Mouse (Mus musculus): Measurements from ENCODE around the gene Kcnq4. TPM values are rescaled to one million over a fixed set of nuclear protein-coding genes. Genes with fewer than 3 reads are reported as not detected.

The Kcnq4 gene
- polyA plus RNA-seq, 1 experiment from 2014 or later: 4.5 TPM

DNA sequence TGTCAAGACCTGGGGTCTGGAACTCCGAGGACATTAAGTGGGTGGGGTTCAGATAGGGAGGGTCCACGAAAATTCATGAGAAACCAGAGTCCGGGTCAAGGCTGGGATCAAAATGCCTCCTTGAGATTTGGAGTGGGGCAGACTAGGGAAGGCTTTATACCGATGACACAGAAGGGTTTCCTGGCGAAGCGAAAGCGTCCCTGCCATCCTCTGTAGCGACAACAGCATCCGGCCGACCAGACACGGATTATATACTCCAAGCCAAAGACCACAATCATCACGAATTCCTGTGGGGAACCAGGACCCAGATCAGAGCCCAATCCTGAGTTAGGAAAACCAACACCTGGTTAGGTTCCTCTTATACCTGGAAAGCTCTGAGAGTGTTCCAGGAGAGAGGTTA is 31.6 kb downstream of the Kcnq4 start:
- H3K4me1 ChIP-seq: peaks cover 19% of the 10 kb centered on the region
- WGBS: 21% methylated on average over 12 of the region's 12 CpGs
- H3K9ac ChIP-seq: peak overlapping the region; percentile 15; the same call in 1 of the 2 replicates
- no peaks in the 10 kb centered on the region for H3K27me3 ChIP-seq (replicated peaks)
- ATAC-seq (replicated peaks): no peak; the same call in 1 of the 2 replicates
- no peaks in the 10 kb centered on the region for H3K36me3 ChIP-seq (replicated peaks)
- peak overlapping the region; percentile 37 for H3K4me3 ChIP-seq
- H3K27ac ChIP-seq: no peak overlapping the region
- H3K9me3 ChIP-seq: no peaks in the 10 kb centered on the region
- H3K4me2 ChIP-seq: peak overlapping the region; percentile 55

DNA sequence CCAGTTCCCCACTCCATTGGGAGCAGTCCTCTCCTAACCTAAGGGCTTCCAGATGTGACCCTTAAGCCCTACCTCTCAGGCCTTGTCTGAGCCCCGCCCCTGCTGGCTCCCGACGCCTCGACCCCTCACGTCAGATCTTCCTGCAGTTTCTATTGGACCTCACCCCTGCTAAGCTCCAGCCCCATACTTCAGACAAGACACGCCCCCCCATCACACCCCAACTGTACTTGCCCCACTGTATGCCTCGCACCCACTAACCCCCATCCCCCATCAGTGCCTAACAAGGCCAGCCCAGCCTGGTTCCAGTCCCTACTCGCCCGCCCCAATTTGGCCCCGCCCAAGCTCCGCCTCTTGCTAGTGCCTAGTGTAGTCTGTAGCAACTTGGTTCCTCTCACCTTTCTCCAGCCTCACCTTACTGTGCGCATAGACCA is 32.3 kb downstream of the Kcnq4 start:
- H3K9me3 ChIP-seq: no peaks in the 10 kb centered on the region
- H3K27ac ChIP-seq: no peak overlapping the region
- H3K4me2 ChIP-seq: peak overlapping the region; percentile 55
- H3K36me3 ChIP-seq (replicated peaks): no peaks in the 10 kb centered on the region
- no peaks in the 10 kb centered on the region for H3K27me3 ChIP-seq (replicated peaks)
- 3% methylated on average over 12 of the region's 12 CpGs for WGBS
- H3K9ac ChIP-seq: peak overlapping the region; percentile 15; the same call in 1 of the 2 replicates
- peaks cover 19% of the 10 kb centered on the region for H3K4me1 ChIP-seq
- peak; percentile 87 for ATAC-seq (replicated peaks)
- H3K4me3 ChIP-seq: peak overlapping the region; percentile 37

DNA sequence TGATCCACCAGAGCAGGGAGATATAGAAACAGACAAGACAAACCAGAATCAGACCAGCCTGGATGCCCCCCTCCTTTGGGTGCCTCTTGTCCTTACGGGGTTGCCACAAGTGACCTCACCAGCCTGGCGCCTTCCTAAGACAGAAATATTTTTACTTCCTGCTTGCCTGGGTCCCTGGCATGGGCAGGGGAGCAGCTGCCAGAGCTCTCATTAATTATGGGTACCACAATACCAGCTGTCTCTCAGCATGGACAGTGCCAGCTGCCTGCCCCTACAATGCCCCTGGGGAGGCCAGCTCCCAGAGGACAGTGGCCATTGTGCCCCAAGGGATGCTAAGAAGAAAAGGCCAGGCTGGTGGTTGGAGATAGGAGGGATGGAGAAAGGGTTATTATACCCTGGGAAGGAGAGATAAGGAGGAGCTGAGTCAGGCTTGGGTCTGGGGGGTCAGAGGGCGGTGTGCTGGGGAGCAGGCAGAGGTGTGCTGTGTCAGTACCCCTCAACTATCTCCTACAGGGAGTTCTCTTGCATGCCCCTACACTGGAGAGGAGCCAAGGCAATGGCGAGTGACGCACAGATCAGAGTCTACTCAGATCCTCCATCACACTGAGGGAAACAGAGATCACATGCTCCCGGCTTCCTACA is 34.4 kb downstream of the Kcnq4 start:
- H3K4me3 ChIP-seq: no peak overlapping the region
- 80% methylated on average over 6 of the region's 6 CpGs for WGBS
- no peaks in the 10 kb centered on the region for H3K27me3 ChIP-seq (replicated peaks)
- H3K27ac ChIP-seq: no peak overlapping the region
- H3K4me2 ChIP-seq: no peak overlapping the region
- no peaks in the 10 kb centered on the region for H3K36me3 ChIP-seq (replicated peaks)
- H3K4me1 ChIP-seq: peaks cover 19% of the 10 kb centered on the region
- no peaks in the 10 kb centered on the region for H3K9me3 ChIP-seq
- H3K9ac ChIP-seq: no peak overlapping the region
- ATAC-seq (replicated peaks): no peak

DNA sequence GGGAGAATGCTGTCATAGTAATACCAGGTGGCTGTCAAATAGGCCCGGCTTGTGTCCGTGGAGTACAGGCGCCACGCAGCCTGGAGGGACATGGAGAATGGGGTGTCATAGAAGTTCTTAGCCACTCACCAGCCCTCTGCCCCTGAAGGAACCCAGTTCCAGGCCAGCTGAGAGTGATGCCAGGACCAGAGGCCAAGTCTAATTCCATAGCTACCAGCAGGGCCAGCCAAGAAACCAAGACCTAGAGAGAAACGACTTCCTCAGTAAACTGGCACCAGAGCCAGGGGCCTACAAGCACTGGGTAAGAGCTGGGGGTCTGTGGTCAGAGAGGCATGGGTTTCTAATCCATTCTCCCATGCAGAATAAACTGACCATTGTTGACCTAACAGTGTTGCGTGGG is 35.4 kb downstream of the Kcnq4 start:
- WGBS: 89% methylated on average over 6 of the region's 6 CpGs
- no peak for ATAC-seq (replicated peaks)
- H3K4me3 ChIP-seq: no peak overlapping the region
- H3K9me3 ChIP-seq: no peaks in the 10 kb centered on the region
- peaks cover 19% of the 10 kb centered on the region for H3K4me1 ChIP-seq
- H3K9ac ChIP-seq: no peak overlapping the region
- no peaks in the 10 kb centered on the region for H3K27me3 ChIP-seq (replicated peaks)
- no peak overlapping the region for H3K4me2 ChIP-seq
- no peak overlapping the region for H3K27ac ChIP-seq
- no peaks in the 10 kb centered on the region for H3K36me3 ChIP-seq (replicated peaks)

DNA sequence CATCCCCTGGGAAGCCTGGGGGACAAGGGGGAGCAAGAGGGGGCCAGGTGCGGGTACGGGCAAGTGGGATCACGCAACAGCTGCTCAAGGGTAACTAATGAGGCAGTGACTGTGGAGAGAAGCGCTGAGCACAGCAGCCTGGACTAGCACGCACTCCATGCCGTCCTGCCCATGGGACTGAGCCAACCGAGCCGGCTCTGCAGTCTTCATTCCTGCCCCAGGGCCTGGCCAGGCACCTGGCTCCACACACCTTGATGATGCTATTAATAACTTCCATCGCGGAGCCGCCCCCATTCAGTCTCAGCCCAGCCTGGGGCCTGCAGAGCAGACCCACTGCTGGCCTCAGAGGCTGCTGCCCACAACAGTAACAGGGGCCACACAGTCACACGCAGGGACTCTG is 36.2 kb downstream of the Kcnq4 start:
- H3K4me2 ChIP-seq: no peak overlapping the region
- no peaks in the 10 kb centered on the region for H3K27me3 ChIP-seq (replicated peaks)
- no peak overlapping the region for H3K4me3 ChIP-seq
- no peak overlapping the region for H3K9ac ChIP-seq
- H3K27ac ChIP-seq: no peak overlapping the region
- no peak for ATAC-seq (replicated peaks)
- H3K4me1 ChIP-seq: peaks cover 19% of the 10 kb centered on the region
- H3K36me3 ChIP-seq (replicated peaks): no peaks in the 10 kb centered on the region
- 71% methylated on average over 12 of the region's 12 CpGs for WGBS
- no peaks in the 10 kb centered on the region for H3K9me3 ChIP-seq

DNA sequence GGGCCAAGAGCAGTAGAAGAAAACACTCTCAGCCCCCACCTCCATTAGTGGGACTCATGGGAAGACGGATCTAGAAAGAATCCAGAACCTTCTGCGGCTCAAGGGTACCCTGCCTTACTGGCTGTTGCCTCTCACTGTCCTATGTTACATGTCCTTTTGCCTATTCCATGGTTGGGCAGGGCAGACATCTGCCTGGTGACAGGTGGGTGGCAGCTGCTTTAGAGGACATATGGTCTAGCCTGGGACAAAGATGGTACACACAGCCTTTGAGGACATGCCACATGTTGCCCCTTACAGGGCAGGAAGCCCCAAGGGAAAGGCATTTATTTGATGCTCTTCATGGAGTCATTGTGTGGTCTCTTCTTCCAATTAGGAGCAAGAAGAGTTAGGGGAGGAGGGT is 45.9 kb downstream of the Kcnq4 start:
- Histone ChIP-seq H3K4me3 (no peak overlapping the region), H3K27me3 (replicated peaks) (peaks cover 15% of the 10 kb centered on the region), H3K9ac (no peak overlapping the region), H3K9me3 (no peaks in the 10 kb centered on the region), H3K36me3 (replicated peaks) (no peaks in the 10 kb centered on the region), H3K27ac (no peak overlapping the region), H3K4me1 (no peaks in the 10 kb centered on the region), H3K4me2 (no peak overlapping the region)
- no peak for ATAC-seq (replicated peaks)
- WGBS: 92% methylated on average over 2 of the region's 2 CpGs

DNA sequence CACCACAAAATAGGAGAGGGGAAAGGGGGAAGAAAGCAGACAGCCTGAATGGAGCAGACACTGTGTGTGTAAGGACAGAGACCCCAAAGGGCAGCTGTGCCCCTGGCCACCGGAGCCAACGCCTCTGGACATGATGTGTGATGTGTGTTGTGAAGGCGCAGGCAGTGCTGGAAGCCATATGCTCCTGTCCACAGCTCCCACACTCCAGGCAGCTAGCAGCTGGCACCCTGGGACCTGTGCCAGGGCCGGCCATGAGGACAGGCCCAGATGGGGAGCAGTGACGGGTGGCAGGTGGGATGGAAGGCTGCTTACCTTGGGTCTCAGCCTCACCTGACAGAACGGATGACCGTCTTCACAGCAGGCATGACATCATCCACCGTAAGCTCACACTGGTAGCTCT is 46.4 kb downstream of the Kcnq4 start:
- Histone ChIP-seq H3K4me2 (no peak overlapping the region), H3K4me3 (no peak overlapping the region), H3K4me1 (no peaks in the 10 kb centered on the region), H3K27me3 (replicated peaks) (peaks cover 19% of the 10 kb centered on the region), H3K36me3 (replicated peaks) (no peaks in the 10 kb centered on the region), H3K9me3 (no peaks in the 10 kb centered on the region), H3K27ac (no peak overlapping the region), H3K9ac (no peak overlapping the region)
- WGBS: 88% methylated on average over 8 of the region's 8 CpGs
- ATAC-seq (replicated peaks): no peak

DNA sequence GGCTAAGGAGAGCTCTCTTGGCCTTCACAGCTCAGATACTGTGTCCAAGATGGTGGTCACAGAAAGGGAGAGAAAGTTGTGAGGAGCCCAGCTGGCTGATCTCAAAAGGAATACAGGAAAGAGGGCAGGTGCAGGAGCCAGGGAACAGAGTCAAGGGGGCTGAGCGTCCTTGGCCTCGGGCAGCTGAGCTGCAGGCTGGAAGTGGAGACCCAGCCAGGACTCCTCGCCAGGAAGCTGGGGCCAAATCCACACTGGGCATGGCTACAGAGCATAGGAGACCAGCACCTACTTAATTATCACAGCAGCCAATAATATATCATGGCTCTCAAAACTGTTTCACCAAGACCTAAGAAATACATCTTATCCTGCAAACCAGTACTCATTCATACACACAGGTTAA is 47.2 kb downstream of the Kcnq4 start:
- 83% methylated on average over 3 of the region's 3 CpGs for WGBS
- Histone ChIP-seq H3K27me3 (replicated peaks) (peaks cover 24% of the 10 kb centered on the region), H3K9me3 (no peaks in the 10 kb centered on the region), H3K4me1 (no peaks in the 10 kb centered on the region), H3K4me3 (no peak overlapping the region), H3K4me2 (no peak overlapping the region), H3K9ac (no peak overlapping the region), H3K27ac (no peak overlapping the region), H3K36me3 (replicated peaks) (no peaks in the 10 kb centered on the region)
- no peak for ATAC-seq (replicated peaks)

DNA sequence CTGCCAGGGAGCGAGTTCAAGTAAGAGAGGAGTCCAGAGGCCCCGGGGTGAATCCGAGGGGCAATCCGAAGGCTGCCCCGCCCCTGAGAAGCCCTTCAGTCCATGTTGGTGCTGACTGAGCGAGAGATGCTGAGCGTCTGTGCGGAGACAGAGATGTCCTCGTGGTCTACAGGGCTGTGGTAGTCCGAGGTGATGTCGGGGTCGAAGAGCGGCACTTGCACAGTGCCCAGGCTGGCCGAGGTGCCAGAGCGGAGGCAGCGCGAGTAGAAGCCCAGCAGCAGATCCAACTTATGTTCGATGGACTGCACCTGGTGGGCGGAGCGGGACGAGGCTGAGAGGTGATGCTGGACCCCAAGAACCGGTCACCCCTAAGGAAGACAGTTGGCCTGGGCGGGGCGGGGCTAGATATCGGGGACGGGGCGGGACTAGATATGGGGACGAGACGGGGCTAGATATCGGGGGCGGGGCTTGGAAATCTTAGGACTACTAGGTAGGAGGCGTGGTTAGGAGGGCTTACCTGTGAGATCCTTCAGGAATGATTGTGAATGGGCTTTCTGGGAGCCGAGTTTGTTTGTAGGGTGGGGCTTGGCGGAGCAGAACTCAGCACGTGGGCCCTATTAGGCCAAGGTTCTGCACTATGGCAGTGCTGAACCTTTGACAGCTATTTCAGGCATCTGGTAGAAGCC is 50.5 kb downstream of the Kcnq4 start:
- Histone ChIP-seq H3K4me1 (no peaks in the 10 kb centered on the region), H3K27me3 (replicated peaks) (peaks cover 28% of the 10 kb centered on the region), H3K27ac (no peak overlapping the region), H3K9ac (no peak overlapping the region), H3K4me2 (peak overlapping the region; percentile 26), H3K36me3 (replicated peaks) (no peaks in the 10 kb centered on the region), H3K9me3 (no peaks in the 10 kb centered on the region), H3K4me3 (no peak overlapping the region)
- ATAC-seq (replicated peaks): no peak
- WGBS: 16% methylated on average over 35 of the region's 35 CpGs

DNA sequence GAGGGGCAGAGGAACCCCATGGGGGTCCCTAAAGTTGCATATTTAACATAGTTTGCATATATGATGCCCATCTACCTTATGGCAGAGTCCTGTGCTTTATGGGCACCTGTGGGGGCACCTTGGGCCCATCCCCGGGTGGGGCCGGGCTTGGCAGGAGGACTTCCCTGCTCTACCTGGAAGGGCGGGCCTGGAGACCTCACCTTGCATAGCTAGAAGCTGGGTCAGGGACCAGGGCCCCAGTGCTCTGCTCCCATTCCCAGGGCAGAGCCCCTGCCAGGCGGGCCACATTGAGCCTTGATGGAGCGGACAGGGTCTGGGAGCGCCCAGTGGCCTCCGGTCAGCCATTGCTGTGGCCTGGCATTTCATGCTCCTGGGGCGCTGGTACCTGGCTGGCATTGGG is 51.1 kb downstream of the Kcnq4 start:
- ATAC-seq (replicated peaks): no peak
- Histone ChIP-seq H3K4me1 (no peaks in the 10 kb centered on the region), H3K36me3 (replicated peaks) (no peaks in the 10 kb centered on the region), H3K4me3 (no peak overlapping the region), H3K4me2 (no peak overlapping the region), H3K27me3 (replicated peaks) (peaks cover 28% of the 10 kb centered on the region), H3K9ac (no peak overlapping the region), H3K27ac (no peak overlapping the region), H3K9me3 (no peaks in the 10 kb centered on the region)
- 94% methylated on average over 8 of the region's 8 CpGs for WGBS

DNA sequence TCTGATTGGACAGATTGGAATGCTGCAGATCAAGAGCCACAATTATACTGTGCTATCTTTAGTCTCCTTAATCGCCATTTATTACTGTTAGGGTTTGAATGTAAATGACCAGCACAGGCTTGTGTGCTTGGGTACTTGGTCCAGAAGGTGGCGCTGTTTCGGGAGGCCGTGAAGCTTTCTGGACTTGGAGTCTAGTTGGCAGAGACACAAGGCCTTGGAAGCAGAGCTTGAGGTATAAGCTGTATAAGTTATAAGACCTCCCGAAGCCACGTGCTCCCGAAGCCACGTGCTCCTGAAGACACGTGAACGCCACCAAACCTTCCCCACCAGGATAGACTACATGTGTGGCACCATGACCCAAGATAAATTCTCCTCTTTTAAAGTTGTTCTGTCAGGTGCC is 55.7 kb downstream of the Kcnq4 start:
- WGBS: 37% methylated on average over 10 of the region's 10 CpGs
- Histone ChIP-seq H3K27me3 (replicated peaks) (peaks cover 15% of the 10 kb centered on the region; the same call in 1 of the 2 replicates), H3K9ac (no peak overlapping the region), H3K4me3 (no peak overlapping the region), H3K9me3 (no peaks in the 10 kb centered on the region), H3K36me3 (replicated peaks) (no peaks in the 10 kb centered on the region), H3K4me2 (no peak overlapping the region), H3K4me1 (no peaks in the 10 kb centered on the region), H3K27ac (no peak overlapping the region)
- no peak for ATAC-seq (replicated peaks)

DNA sequence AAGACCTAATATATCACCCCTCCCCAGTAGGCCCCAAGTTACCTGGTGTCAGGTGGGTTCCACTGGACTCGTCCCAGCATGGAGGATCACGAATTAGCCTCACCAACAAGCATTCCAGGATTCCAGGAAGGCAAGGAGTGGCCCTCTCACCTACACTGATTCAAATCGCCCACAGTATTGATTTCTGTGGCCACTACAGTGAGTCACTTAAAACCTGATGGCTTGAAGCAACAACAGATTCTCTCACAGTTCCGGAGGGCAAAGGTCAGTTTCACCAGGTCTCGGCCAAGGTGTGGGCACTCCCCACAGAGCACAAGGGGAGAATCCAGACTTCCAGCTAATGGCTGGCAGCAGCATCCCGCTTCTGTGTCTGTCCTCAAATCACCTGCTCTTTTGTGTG is 59.1 kb downstream of the Kcnq4 start:
- 71% methylated on average over 6 of the region's 6 CpGs for WGBS

DNA sequence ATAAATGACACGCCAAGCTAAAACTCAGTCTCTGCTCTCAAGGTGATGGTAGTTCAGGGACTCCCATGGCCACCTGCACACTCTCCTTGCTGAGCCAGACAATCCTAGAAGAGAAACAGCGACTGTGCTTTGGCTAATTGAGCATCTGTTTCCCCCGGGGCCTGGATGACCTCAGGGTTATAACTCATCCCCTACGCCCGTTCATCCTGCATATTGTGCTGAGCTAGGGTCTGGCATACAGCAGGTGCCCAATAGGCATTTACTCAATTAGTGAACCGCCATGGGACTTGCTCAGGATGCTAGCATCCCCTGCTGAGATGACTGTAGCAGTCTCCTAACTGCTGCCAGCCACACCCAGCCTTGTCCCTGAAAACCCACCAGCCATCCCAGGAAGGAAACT is 61.1 kb downstream of the Kcnq4 start:
- no peak for ATAC-seq (replicated peaks)
- 47% methylated on average over 6 of the region's 6 CpGs for WGBS

More for the DNA sequence above, 59.1 kb downstream of the Kcnq4 start:
- 0 out of 2 replicates have a peak, but pooled peaks cover 4% of the 10 kb centered on the region for H3K27me3 ChIP-seq (replicated peaks)
- H3K9me3 ChIP-seq: no peaks in the 10 kb centered on the region
- H3K4me2 ChIP-seq: no peak overlapping the region
- no peak overlapping the region for H3K9ac ChIP-seq
- H3K4me3 ChIP-seq: no peak overlapping the region
- ATAC-seq (replicated peaks): no peak
- H3K36me3 ChIP-seq (replicated peaks): no peaks in the 10 kb centered on the region
- no peaks in the 10 kb centered on the region for H3K4me1 ChIP-seq
- H3K27ac ChIP-seq: no peak overlapping the region

More for the DNA sequence above, 61.1 kb downstream of the Kcnq4 start:
- H3K36me3 ChIP-seq (replicated peaks): no peaks in the 10 kb centered on the region
- H3K4me2 ChIP-seq: no peak overlapping the region
- H3K4me1 ChIP-seq: no peaks in the 10 kb centered on the region
- no peak overlapping the region for H3K4me3 ChIP-seq
- no peaks in the 10 kb centered on the region for H3K27me3 ChIP-seq (replicated peaks)
- no peak overlapping the region for H3K27ac ChIP-seq
- no peak overlapping the region for H3K9ac ChIP-seq
- no peaks in the 10 kb centered on the region for H3K9me3 ChIP-seq
